Mouse (Mus musculus) brain, embryonic 14.5 days (tissue): ENCODE data around the gene Egln1. TPM values are rescaled to one million over a fixed set of nuclear protein-coding genes. Genes with fewer than 3 reads are reported as not detected.

ENCODE experiments used
- DNase-seq: peaks from one replicate; pipeline ENCODE4 v3.0.0-alpha.2; 2011; ENCODE audit warnings: low read depth
- CTCF ChIP-seq: fragments of 200-500 bp; IDR thresholded peaks from 2 replicates; pipeline ENCODE4 v1.5.1; 2012; ENCODE audit warnings: inconsistent platforms, mild to moderate bottlenecking, moderate library complexity, borderline replicate concordance; ENCODE audit not compliant: insufficient read depth, insufficient read length; ENCODE audit errors: extremely low read depth
- POLR2A ChIP-seq: fragments of 200-500 bp; IDR thresholded peaks from 2 replicates; pipeline ENCODE4 v1.6.1; 2012; ENCODE audit warnings: mild to moderate bottlenecking, inconsistent platforms, borderline replicate concordance; ENCODE audit not compliant: poor library complexity, insufficient read depth, insufficient read length, severe bottlenecking; ENCODE audit errors: extremely low read depth
- polyA plus RNA-seq: library from polyadenylated mRNA; depleted of rRNA; stranded (reverse); fragments of >200 nt; gene quantifications from 2 replicates; pipeline ENCODE4 v1.2.3, GENCODE M21; 2012

Gene Egln1
- polyA plus RNA-seq, 1 experiment = 58.9 TPM

DNA sequence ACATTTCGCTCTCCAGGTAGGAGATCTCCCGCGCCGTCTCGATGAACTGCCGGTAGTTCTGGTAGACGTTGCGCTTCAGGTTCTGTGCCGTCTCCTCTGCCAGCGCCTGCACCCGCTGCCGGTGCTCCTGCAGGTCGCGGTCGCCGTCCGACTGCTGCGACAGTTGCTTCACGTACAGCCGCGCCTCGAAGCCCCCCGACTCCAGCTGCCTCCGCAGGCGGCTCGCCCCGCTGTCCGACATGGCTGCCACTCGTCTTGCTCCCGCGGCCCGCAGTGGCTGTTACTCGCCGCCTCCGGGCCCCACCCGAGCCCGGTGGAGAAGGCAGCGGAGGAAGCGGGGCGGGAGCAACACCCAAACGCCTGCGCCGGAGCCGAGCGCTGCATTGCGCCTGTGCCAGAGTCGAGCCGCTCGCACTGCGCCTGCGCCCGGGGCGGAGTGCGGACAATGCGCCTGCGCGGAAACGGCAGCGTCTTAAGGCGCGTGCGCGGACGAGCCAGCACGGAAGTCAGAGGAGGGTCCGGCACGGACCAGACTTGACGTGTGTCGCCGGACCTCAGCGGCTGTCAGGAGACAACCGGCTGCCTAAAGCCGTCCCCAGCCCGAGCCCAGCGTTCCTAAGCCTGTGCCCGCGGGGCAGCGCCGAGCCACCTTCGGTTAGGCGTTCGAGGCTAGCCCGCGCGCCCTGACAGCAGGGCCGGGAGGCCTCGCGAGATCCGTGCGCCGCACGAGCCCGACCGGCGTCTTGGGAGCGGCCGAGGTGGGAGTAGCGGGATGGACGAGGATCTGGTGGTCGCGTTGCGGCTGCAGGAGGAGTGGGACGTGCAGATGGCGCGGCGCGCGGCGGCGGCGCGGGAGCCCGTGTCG lies 51.5 kb downstream of the Egln1 start, which contains the start of the genes Exoc8 and Sprtn:
TSS of gene Exoc8 (minus strand) at position 320 of the 865 bp plus-strand sequence.
TSS of gene Sprtn (plus strand) at position 501 of the 865 bp plus-strand sequence.
- peak; percentile 98 for DNase-seq
- TF ChIP-seq POLR2A (peak; percentile 50), CTCF (no peak)

DNA sequence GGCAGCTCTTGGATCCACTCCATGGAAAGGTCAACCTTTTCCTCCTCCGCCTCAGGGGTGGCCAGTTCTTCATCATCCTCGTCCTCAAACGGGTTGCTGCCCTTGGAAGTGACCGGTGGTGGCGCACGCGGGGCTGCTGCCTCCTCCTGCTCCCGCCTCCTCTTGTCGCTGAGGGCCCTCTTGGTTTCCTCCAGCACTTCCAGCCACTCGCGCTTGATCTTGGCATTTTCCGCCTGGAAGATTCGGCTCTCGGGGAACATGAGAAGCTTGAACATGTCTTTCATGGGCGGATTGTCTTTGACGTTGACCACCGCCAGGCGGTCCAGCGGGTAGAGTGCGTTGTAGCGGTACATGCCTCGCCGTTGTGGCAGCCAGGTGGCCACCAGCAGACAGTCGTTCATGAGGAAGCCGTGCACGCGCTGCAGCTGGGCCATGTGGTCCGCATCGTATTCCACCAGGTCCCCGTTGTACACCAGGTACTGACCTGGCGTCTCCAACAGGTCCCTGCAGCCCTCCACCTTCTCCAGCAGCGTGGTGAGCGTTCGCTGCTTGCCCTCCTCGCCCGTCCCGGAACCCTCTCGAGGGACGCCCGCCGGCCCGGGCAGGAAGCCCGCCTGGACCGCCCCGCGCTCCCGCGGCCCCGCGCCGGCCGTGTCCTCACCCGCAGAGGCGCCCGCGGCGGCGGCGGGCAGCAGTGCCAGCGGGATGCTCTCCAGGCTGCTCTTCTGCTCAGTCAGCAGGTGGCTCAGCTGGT lies 52.3 kb downstream of the Egln1 start:
- DNase-seq = peak; percentile 81
- TF ChIP-seq POLR2A (no peak), CTCF (peak; percentile 59)

DNA sequence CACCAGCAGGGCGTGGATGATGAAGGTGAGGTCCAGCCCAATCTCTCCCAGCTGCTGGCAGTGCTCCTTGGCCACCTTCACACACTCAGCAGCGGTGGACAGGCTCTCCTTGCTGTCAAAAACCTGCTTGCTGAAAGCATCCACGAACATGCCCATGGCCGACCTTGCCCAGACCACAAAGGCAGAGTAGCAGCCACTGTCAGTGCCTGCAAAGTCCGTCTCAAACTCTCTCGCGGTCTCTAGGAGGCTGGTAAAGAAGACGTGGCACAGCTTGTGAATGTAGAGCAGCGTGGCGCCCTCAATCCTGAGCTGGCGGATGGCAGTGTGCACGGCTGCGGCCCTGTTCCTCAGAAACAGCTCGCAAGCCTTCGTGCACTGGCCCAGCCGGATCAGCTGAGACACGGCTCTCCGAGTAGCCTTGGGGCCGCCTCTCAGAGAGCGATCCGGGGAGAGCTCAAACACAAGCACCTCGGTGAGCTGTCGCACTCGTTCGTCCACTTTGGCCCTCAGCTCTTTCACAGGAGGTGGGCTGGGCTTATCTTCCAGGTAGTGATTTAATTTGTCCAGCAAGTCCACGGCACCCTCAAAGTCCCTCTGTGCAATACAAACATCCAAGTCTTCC lies 53.0 kb downstream of the Egln1 start:
- no peak for TF ChIP-seq CTCF
- no peak for TF ChIP-seq POLR2A
- peak; percentile 25 for DNase-seq

DNA sequence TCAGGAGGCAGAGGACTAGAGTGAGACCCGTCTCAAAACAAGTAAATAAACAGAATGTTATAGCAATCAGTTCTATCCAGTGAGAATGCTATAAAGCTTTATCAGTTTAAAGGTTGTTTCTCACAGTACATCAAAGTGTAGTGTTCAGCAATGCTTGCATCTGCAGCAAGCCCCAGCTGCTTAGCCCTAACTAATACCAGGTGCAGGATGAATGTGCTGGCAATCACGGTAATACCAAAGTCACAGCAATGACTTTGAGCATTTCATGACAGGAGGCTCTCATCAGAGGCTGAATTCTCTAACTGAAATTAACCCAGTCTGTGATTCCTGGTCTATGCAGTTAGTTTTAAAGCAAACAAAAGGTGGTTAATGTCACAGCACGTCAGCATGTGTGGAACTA lies 56.5 kb downstream of the Egln1 start:
- TF ChIP-seq POLR2A (no peak), CTCF (no peak)
- peak; percentile 3 for DNase-seq

DNA sequence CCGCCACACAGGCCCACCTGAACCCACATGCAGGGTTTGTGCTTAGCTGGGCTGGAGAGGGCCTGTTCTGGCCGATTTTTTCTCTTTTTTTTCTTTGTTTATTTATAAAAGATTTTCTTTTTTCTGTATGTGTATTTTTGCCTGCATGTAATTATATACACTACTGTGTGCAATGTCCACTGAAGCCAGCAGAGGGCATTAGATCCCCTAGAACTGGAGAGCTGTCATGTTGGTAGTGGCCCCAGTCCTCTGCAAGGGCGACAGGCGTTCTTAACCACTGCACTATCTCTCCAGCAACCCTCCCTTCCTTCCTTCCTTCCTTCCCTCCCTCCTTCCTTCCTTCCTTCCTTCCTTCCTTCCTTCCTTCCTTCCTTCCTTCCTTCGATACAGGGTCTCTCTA lies 60.7 kb downstream of the Egln1 start:
- DNase-seq = no peak
- TF ChIP-seq POLR2A = no peak
- 0 out of 2 replicates have a peak, but pooled peaks have one; percentile 14 for TF ChIP-seq CTCF

DNA sequence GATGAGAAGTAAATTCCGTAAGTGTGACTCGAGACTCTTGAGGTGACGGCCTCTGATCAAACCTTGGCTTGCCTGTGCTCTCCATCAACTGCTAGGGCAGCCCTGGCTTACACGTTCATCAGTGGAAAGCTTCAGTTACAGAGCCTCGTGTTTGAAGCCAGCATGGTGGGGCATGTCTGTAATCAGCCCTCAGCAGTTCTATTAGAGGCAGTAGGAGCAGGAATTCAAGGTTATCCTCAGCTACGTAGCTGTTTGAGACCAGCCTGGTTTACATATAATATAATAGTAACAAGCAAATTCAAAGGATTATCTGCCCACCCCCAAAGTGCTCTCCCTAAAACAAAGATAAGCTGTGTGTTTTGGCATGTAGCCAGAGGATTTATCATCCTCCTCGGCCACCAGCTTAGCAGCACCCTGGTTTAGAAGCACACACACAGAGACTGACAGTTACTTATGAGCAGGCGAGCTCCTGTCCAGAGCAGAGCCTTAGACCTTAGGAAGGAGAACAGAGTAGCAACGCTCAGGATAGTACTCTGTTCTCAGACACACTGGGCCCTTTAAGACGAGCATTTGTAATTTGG lies 70.1 kb downstream of the Egln1 start:
- DNase-seq = no peak
- TF ChIP-seq CTCF = no peak
- TF ChIP-seq POLR2A = no peak

DNA sequence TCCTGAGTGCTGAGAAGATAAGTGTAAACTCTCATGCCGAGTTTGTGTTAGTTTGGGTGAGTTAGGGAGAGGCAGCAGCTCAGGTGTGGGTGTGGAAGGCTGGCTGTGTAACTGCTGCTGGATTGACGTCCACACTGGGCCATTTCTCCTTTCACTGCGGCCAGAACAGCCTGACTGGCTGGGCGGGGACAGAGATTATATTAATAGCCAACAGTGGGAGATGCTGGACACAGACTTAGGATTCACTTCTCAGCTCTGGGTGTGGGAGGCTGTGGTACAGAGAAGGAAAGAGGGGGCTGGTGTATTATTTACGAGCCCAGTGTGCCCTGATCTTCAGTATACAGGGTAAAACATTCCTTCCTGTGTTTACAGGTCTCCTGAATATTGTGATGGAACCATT lies 71.0 kb downstream of the Egln1 start:
- DNase-seq = no peak

DNA sequence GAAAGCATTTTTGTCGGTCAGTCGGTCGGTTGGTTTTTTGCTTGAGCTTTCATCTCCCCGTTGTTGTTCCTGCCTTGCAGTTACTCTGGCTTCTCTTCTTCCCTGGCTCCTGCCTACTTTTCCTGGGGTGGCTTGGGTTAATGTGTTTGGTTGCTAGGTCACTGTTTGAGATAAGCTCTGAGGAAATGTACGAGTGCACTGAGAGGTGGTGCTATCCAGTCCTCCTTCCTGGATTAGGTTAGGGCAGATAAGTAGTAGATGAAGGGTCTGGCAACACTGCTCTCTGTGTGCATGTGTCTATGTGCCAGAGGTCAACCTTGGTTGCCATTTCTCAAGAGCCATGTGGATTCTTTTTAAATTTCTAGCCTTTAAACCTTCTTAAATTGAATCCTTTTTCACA lies 76.4 kb downstream of the Egln1 start:
- no peak for DNase-seq
- TF ChIP-seq CTCF (no peak), POLR2A (no peak)

More for the DNA sequence above, 71.0 kb downstream of the Egln1 start:
- TF ChIP-seq CTCF (no peak), POLR2A (no peak)

DNA sequence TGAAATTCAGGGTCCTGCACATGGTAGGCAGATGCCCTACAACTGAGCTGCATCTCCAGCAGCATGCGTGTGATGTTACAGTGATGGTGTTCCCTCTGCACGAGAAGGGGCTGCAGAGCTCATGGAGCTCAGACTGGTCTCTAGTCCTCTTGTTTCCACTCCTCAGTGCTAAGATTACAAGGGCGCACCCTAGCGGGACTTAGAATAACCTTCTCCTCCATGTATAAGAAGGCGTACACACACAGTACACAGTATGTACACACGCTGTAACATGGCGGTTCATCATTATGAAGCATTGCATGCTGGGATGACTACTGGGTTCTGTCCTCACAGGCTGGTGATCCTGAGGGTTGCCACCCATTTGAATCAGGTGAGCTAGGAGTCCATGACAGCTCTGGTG lies 77.0 kb downstream of the Egln1 start:
- DNase-seq = no peak
- TF ChIP-seq CTCF (no peak), POLR2A (no peak)

DNA sequence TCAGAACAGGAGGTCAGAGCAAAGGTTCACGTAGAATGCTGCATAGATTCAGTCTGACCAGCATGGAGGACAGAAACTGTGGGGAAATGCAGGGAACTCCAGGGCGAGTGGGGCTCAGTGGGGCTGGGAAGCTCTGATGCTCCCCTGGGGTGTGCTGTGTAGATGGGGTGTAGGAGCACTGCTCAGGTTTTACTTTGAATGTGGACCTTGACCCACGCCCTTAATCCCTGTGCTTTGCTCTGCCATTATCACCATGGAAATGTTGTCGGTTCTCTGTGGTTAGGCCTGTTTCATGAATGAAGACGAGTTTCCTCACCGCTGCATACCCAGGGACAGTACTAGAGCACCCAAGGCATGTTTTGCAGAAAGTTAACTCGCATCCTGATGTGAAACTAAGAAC lies 77.7 kb downstream of the Egln1 start:
- DNase-seq = no peak
- TF ChIP-seq POLR2A (no peak), CTCF (no peak)

GRCm38 (mm10) chr8:124869708-124870107 lies 79.4 kb downstream of the Egln1 start:
- TF ChIP-seq POLR2A (no peak), CTCF (no peak)
- DNase-seq = no peak

DNA sequence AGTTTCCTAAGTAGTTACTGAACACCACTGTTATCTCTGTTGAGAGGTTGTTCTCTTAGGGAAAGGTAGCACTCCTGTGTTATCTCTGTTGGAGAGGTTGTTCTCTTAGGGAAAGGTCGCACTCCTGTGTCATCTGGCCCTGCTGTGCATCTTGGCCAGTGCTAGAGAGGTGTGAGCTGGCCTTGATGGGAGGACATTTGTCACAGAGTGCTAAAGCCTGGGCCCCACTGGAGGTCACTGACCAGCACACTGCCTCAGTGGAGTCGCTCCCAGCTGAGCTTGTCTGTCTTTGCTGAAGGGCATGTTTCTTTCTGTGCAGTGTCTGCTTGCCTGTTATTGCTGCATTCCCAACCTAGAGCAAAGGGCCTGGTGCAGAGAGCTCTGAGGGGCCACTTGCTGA lies 82.0 kb downstream of the Egln1 start:
- TF ChIP-seq POLR2A = no peak
- TF ChIP-seq CTCF = no peak
- no peak for DNase-seq
